Mouse (Mus musculus) G1E (cell line): Measurements from ENCODE around the gene Ilf3. TPM values are rescaled to one million over a fixed set of nuclear protein-coding genes. Genes with fewer than 3 reads are reported as not detected.

Experiments used
- ATAC-seq: 2 replicates; pipeline ENCODE4 v1.8.0; 2016; ENCODE audit warnings: mild to moderate bottlenecking; ENCODE audit not compliant: insufficient number of reproducible peaks, poor library complexity, low FRiP score, severe bottlenecking; ENCODE audit errors: extremely low read depth
- DNase-seq: peaks from one replicate; pipeline ENCODE4 v3.0.0; 2012; ENCODE audit warnings: low spot score
- H3K27me3 ChIP-seq: 2 replicates; pipeline ENCODE4 v1.6.1; 2012; ENCODE audit warnings: mild to moderate bottlenecking, low read length, inconsistent platforms; ENCODE audit not compliant: insufficient read depth
- H3K36me3 ChIP-seq: replicated peaks from 2 replicates; pipeline ENCODE3; 2012; ENCODE audit warnings: mild to moderate bottlenecking, inconsistent platforms
- H3K4me1 ChIP-seq: 2 replicates; pipeline ENCODE4 v1.6.1; 2012; ENCODE audit warnings: low read depth, low read length, inconsistent platforms, mixed read lengths; ENCODE audit not compliant: insufficient read depth
- H3K4me3 ChIP-seq: 2 replicates; pipeline ENCODE4 v1.5.1; 2012; ENCODE audit warnings: low read depth, mild to moderate bottlenecking, inconsistent platforms, low read length, moderate library complexity, mixed read lengths
- H3K9me3 ChIP-seq: replicated peaks from 2 replicates; pipeline ENCODE4 v1.6.1; 2012; ENCODE audit warnings: inconsistent platforms
- CTCF ChIP-seq: IDR thresholded peaks from 2 replicates; pipeline ENCODE4 v1.5.1; 2012; ENCODE audit warnings: low read depth, low read length, inconsistent platforms, mixed read lengths
- GATA1 ChIP-seq: IDR thresholded peaks from 2 replicates; pipeline ENCODE4 v1.6.1; 2012; ENCODE audit warnings: borderline replicate concordance, low read length, inconsistent platforms, mixed read lengths
- GATA2 ChIP-seq: IDR thresholded peaks from 2 replicates; pipeline ENCODE4 v1.6.1; 2012; ENCODE audit warnings: low read depth, low read length, inconsistent platforms, borderline replicate concordance
- POLR2AphosphoS5 ChIP-seq: IDR thresholded peaks from 2 replicates; pipeline ENCODE4 v1.6.1; 2012; ENCODE audit warnings: low read depth, low read length, inconsistent platforms; ENCODE audit not compliant: insufficient replicate concordance
- TAL1 ChIP-seq: conservative IDR thresholded peaks from 2 replicates; pipeline ENCODE4 v1.6.1; 2012; ENCODE audit warnings: low read depth, low read length, inconsistent platforms, mixed read lengths
- polyA plus RNA-seq: library from polyadenylated mRNA; stranded (reverse); fragments of >175 nt; gene quantifications from 2 replicates; pipeline ENCODE4 v1.2.3, GENCODE M21; 2012
- total RNA-seq, 2 experiments: library from RNA; stranded (forward) in 1 of 2; stranded (reverse) in 1 of 2; fragments of 200-1000 nt in 1 of 2; fragments of >200 nt in 1 of 2; fragmentation: Nextera tagmentation in 1 of 2; gene quantifications; 2 replicates each; pipeline ENCODE4 v1.2.3; 2014 to 2017

The Ilf3 gene
- total and polyA plus RNA-seq, 3 experiments: 81.3 to 123 (median 94.1) TPM

DNA sequence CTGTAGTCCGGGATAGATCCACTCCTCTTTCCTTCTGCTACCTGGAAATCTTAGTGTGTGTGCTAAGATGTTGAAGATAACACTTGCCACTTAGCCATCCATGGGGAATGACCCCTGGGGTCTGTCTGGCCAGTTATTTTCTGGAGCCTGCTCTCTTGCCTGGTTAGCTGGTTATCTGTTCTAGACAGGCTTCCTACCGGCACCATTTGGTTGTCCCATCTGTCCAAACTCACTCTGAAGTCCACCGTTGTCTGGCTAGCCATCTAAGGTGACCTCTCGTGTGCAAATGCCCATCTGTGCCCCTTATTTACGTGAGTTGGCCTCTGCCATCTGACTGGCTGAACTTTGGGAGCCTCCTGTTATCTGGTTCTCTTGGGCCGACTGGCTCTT is 57.9 kb downstream of the Ilf3 start:
- no peak for TF ChIP-seq CTCF
- TF ChIP-seq GATA2: no peak
- peak; percentile 41; the same call in 1 of the 2 replicates for TF ChIP-seq TAL1
- H3K27me3 ChIP-seq: no peaks in the 10 kb centered on the region
- H3K9me3 ChIP-seq: no peaks in the 10 kb centered on the region
- peaks cover 61% of the 10 kb centered on the region for H3K4me1 ChIP-seq
- DNase-seq (no peak), ATAC-seq (no peak)
- H3K36me3 ChIP-seq: peaks cover 65% of the 10 kb centered on the region
- peak overlapping the region; percentile 98 for H3K4me3 ChIP-seq

DNA sequence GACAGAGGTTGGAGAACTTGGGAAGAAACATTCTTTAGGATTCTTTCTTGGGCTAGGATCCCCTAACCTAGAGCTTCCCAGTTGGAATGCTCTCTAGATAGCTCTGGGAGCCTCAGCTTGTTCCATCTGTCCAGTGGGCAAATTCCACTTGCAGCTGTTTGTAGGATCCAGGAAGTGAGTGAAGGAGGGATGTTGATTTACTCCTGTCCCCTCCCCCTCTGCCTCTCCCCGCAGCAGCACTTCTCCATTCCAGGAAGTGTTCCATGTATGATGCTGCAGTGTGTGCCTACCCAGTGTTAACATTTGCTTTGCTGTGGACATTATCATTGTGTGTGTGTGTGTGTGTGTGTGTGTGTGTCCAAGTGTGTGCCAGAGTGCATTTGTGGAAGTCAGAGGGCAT is 58.3 kb downstream of the Ilf3 start:
- Histone ChIP-seq H3K4me3 (peak overlapping the region; percentile 98), H3K36me3 (peaks cover 65% of the 10 kb centered on the region), H3K4me1 (peaks cover 65% of the 10 kb centered on the region), H3K27me3 (no peaks in the 10 kb centered on the region), H3K9me3 (no peaks in the 10 kb centered on the region)
- TF ChIP-seq POLR2AphosphoS5 (no peak), CTCF (no peak), TAL1 (no peak)
- DNase-seq: peak; percentile 52
- no peak for ATAC-seq

DNA sequence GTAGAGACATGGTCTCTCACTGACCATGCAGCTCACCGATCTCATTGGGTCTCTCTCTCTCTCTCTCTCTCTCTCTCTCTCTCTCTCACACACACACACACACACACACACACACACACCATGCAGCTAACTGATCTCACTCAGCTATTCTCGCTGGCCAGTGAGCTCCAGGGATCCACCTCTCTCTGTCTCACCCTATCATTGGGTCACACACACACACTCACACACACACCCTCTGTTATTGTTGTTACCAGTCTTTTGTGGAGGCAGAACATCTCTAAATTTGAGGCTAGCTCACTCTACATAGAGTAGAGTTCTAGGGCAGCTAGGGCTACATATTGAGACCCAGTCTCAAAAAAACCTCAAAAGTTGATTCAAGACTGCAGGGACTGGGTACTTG is 58.9 kb downstream of the Ilf3 start:
- peak overlapping the region; percentile 98; the same call in 1 of the 2 replicates for H3K4me3 ChIP-seq
- no peaks in the 10 kb centered on the region for H3K27me3 ChIP-seq
- H3K36me3 ChIP-seq: peaks cover 65% of the 10 kb centered on the region
- no peaks in the 10 kb centered on the region for H3K9me3 ChIP-seq
- no peak for TF ChIP-seq GATA2
- peaks cover 69% of the 10 kb centered on the region for H3K4me1 ChIP-seq
- ATAC-seq (no peak), DNase-seq (no peak)

DNA sequence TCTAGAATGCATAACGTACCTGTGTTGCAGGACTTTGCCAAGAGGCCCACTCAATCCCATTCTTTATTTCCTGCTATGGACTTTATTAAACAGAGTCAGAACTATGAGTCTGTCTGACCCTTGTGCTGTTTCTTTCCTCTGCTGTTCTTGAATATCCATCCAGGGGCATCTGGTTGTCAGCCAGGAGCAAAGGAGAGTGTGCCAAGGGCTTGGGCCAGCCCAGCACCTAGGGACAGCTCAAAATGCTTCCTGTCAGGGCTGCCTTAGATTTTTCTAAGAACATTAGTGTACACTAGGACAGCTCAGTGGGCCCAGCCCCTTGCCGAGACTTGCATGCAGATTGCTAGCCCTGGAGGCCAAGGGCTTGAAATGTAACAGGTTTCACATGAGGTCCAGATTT is 60.1 kb downstream of the Ilf3 start:
- H3K9me3 ChIP-seq: no peaks in the 10 kb centered on the region
- H3K36me3 ChIP-seq: peaks cover 64% of the 10 kb centered on the region
- H3K27me3 ChIP-seq: no peaks in the 10 kb centered on the region
- no peak overlapping the region for H3K4me3 ChIP-seq
- peaks cover 64% of the 10 kb centered on the region for H3K4me1 ChIP-seq
- DNase-seq (no peak), ATAC-seq (no peak)
- TF ChIP-seq GATA1 (no peak), GATA2 (no peak), POLR2AphosphoS5 (no peak), CTCF (no peak), TAL1 (no peak)

DNA sequence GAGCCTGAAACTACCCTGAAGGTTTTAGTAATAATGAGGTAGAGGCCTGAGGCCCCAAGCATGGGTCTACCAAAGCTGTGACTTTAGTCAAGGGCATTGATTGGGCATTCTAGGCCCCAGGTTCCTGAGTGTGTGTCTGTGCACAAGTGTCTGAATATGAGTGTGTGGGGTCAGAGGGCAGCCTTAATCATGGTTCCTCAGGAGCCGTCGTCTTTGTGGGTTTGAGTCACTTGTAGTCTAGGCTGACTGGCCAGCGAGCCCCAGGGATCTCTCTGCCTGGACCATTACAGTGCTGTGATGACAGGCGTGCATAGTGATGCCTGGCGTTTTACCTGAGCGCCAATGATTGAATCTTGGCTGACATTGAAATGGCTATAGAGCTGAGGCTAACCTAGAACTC is 60.5 kb downstream of the Ilf3 start:
- ATAC-seq (no peak), DNase-seq (no peak)
- Histone ChIP-seq H3K4me1 (peaks cover 60% of the 10 kb centered on the region), H3K4me3 (no peak overlapping the region), H3K36me3 (peaks cover 63% of the 10 kb centered on the region), H3K27me3 (no peaks in the 10 kb centered on the region), H3K9me3 (no peaks in the 10 kb centered on the region)
- no peak for TF ChIP-seq GATA2
- no peak for TF ChIP-seq POLR2AphosphoS5
- no peak for TF ChIP-seq CTCF
- TF ChIP-seq GATA1: no peak
- no peak for TF ChIP-seq TAL1

DNA sequence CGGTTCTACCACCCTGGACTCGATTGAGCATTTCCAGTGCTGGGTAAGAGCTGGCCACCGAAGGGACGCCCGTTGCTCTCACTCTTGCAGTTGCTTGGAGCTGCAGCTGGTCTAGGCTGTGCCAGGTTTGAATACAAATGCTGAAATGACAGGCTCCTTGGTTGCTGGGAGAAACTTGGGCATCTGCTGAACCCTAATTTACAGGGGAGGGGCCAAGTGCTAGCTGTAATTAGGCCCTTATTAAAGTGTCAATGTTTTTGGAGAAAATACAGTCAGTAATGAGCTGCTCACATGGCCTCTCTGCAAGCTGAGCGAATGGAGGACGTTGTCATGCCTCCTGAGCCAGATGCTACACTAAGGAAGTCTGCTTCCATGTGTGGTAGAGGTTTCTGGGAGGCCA is 63.1 kb downstream of the Ilf3 start:
- no peaks in the 10 kb centered on the region for H3K27me3 ChIP-seq
- no peaks in the 10 kb centered on the region for H3K9me3 ChIP-seq
- H3K36me3 ChIP-seq: peaks cover 84% of the 10 kb centered on the region
- peaks cover 59% of the 10 kb centered on the region for H3K4me1 ChIP-seq
- ATAC-seq (no peak), DNase-seq (no peak)
- TF ChIP-seq POLR2AphosphoS5: no peak
- TF ChIP-seq GATA2: no peak
- TF ChIP-seq CTCF: no peak
- no peak for TF ChIP-seq TAL1
- no peak for TF ChIP-seq GATA1
- no peak overlapping the region for H3K4me3 ChIP-seq

DNA sequence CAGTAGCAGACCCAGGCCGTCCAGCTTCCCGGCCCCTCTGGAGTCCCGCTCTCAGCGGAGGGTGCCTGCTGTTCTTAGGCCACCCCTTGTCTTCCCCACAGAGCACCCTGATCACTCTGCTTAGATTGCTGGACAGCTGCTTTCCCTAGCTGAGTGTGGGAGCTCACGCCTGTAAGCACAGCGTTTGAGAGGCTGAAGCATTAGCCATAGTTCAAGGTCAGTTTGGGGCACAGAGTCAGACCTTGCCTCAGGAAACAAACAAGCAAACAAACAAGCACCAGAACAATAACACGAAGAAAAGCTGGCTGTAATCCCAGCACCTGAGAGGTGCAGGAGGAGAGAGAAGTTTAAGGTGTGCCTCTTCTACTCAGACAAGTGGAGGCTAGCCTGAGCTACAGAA is 64.4 kb downstream of the Ilf3 start:
- TF ChIP-seq POLR2AphosphoS5: no peak
- no peak for TF ChIP-seq CTCF
- no peak for TF ChIP-seq GATA2
- no peak for TF ChIP-seq GATA1
- TF ChIP-seq TAL1: no peak
- Histone ChIP-seq H3K4me1 (peaks cover 62% of the 10 kb centered on the region), H3K36me3 (peaks cover 92% of the 10 kb centered on the region), H3K9me3 (no peaks in the 10 kb centered on the region), H3K4me3 (no peak overlapping the region), H3K27me3 (no peaks in the 10 kb centered on the region)
- ATAC-seq (no peak), DNase-seq (no peak)
